Mouse (Mus musculus): ENCODE results near the gene Htra3.

GRCm38 (mm10) chr5:35612722-35613121 is 66.9 kb downstream of the Htra3 start:
- TF ChIP-seq CTCF (IDR thresholded peaks at IDR 0.05; ENCODE audit: extremely low read depth, insufficient read depth, low read length) (no peak), POLR2A (IDR thresholded peaks at IDR 0.05; ENCODE audit: extremely low read depth, insufficient read depth, low read length) (no peak)
